In the genomic region with DNA sequence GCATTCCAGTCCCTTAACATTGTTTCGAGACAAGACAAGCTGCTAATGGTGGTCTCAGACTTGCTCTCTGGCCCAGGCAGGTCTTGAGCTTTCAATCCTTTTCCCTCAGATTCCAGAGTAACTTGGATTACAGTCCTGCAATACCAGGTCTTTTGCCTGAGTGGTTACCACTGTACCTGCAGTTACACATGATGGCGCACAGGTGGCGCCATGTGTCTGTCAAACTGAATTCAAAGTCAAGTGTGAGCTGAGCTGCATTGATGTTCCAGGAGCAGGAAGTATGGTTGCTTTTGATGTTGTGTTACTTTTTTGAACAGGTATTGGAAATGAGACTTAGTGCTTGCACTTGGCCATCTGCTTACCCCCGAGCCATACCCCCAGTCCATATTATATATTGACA, we compare ENCODE assay signal across 9 mouse cellular contexts.
A peak's percentile ranks its signal among the peaks of the same experiment; 100 is the strongest.
DNase-seq lines count a peak whose midpoint lies in the region; ATAC-seq and TF ChIP-seq lines count a peak whose summit lies in the region.
"Had no signal": no experiment of that assay in that cellular context is flagged by ENCODE, and none has a peak within 500 bp of the region (broad histone marks: within the 10 kb centered on the region; RNA-seq: fewer than 3 reads in every experiment).

No protein-coding gene starts in this region.

- TF ChIP-seq POLR2A in bone marrow, adult 2 months (IDR thresholded peaks at IDR 0.05; ENCODE audit: borderline replicate concordance, control insufficient read depth, low read depth, low read length) = no peak

- no peaks in the 10 kb centered on the region for H3K4me1 ChIP-seq in bone marrow, adult 2 months (ENCODE audit: control insufficient read depth, insufficient read depth, low read length)
- H3K4me1 ChIP-seq in embryonic facial prominence, embryonic 14.5 days (ENCODE audit: control insufficient read depth, insufficient read depth, low read length) = no peaks in the 10 kb centered on the region
- no peaks in the 10 kb centered on the region for H3K4me1 ChIP-seq in limb, embryonic 11.5 days (ENCODE audit: control insufficient read depth, insufficient read depth, low read length)
- H3K4me1 ChIP-seq: neural tube, embryonic 12.5 days had no signal

- no peak overlapping the region for H3K4me3 ChIP-seq in bone marrow, adult 2 months (replicated peaks; ENCODE audit: control insufficient read depth, low read depth, low read length)
- no peak overlapping the region for H3K4me3 ChIP-seq in embryonic facial prominence, embryonic 14.5 days (ENCODE audit: low read depth, low read length)
- no peak overlapping the region for H3K4me3 ChIP-seq in limb, embryonic 11.5 days (ENCODE audit: low read depth, low read length)
- H3K4me3 ChIP-seq: neural tube, embryonic 12.5 days had no signal

- no peak overlapping the region for H3K9ac ChIP-seq in embryonic facial prominence, embryonic 14.5 days (ENCODE audit: low read depth, low read length)
- H3K9ac ChIP-seq in limb, embryonic 11.5 days (ENCODE audit: low read length) = no peak overlapping the region
- H3K9ac ChIP-seq: neural tube, embryonic 12.5 days had no signal

- no peaks in the 10 kb centered on the region for H3K27me3 ChIP-seq in embryonic facial prominence, embryonic 14.5 days (replicated peaks; ENCODE audit: control insufficient read depth, insufficient read depth, low read length)
- H3K27me3 ChIP-seq in limb, embryonic 11.5 days (ENCODE audit: control insufficient read depth, insufficient read depth, low read length) = no peaks in the 10 kb centered on the region
- H3K27me3 ChIP-seq: neural tube, embryonic 12.5 days had no signal

- WGBS in bone marrow, adult 2 months = 31% methylated on average over 4 of the region's 4 CpGs
- 33% methylated on average over 4 of the region's 4 CpGs for WGBS in embryonic facial prominence, embryonic 14.5 days
- 29% methylated on average over 4 of the region's 4 CpGs for WGBS in limb, embryonic 11.5 days

- TF ChIP-seq CTCF in bone marrow, adult 2 months (IDR thresholded peaks at IDR 0.05; ENCODE audit: control insufficient read depth, insufficient read depth, low read length) = peak; percentile 71

- H3K9me3 ChIP-seq in embryonic facial prominence, embryonic 14.5 days (ENCODE audit: control insufficient read depth, low read length) = no peaks in the 10 kb centered on the region
- no peaks in the 10 kb centered on the region for H3K9me3 ChIP-seq in limb, embryonic 11.5 days (ENCODE audit: control insufficient read depth, low read length)
- H3K9me3 ChIP-seq: neural tube, embryonic 12.5 days had no signal

- DNase-seq in layer of hippocampus, postnatal 10 days (ENCODE audit: low spot score in 2 of 2) = peak; percentile 53 to 61
- DNase-seq in layer of hippocampus, adult 9-10 months (ENCODE audit: low spot score) = no peak
- peak; percentile 74 for DNase-seq in ES-CJ7 (ENCODE audit: low read depth, low spot score)
- peak; percentile 41 for DNase-seq in embryonic facial prominence, embryonic 14.5 days (ENCODE audit: low spot score)
- DNase-seq in limb, embryonic 11.5 days (ENCODE audit: low spot score) = peak; percentile 58
- DNase-seq in retina, postnatal 1 day = peak; percentile 67
- DNase-seq in urinary bladder, postnatal 4 days (ENCODE audit: low spot score in 2 of 2) = no peak

- no peaks in the 10 kb centered on the region for H3K36me3 ChIP-seq in embryonic facial prominence, embryonic 14.5 days (ENCODE audit: control insufficient read depth, insufficient read depth, low read length)
- H3K36me3 ChIP-seq in limb, embryonic 11.5 days (ENCODE audit: control insufficient read depth, insufficient read depth, low read length) = no peaks in the 10 kb centered on the region
- H3K36me3 ChIP-seq: neural tube, embryonic 12.5 days had no signal

- ATAC-seq in embryonic facial prominence, embryonic 14.5 days (ENCODE audit: low read depth) = no peak
- ATAC-seq in limb, embryonic 11.5 days (ENCODE audit: insufficient number of reproducible peaks, low FRiP score, low TSS enrichment, low read depth) = no peak; the same call in 1 of the 2 replicates

- no peak overlapping the region for H3K27ac ChIP-seq in bone marrow, adult 2 months (ENCODE audit: control insufficient read depth, insufficient read depth, low read depth, low read length, poor library complexity)
- no peak overlapping the region for H3K27ac ChIP-seq in embryonic facial prominence, embryonic 14.5 days (replicated peaks; ENCODE audit: low read depth, low read length)
- H3K27ac ChIP-seq in limb, embryonic 11.5 days (replicated peaks; ENCODE audit: low read depth, low read length) = no peak overlapping the region
- H3K27ac ChIP-seq: neural tube, embryonic 12.5 days had no signal

- H3K4me2 ChIP-seq in embryonic facial prominence, embryonic 14.5 days (ENCODE audit: low read depth, low read length) = no peak overlapping the region
- H3K4me2 ChIP-seq in limb, embryonic 11.5 days (ENCODE audit: low read depth, severe bottlenecking) = no peak overlapping the region
- H3K4me2 ChIP-seq: neural tube, embryonic 12.5 days had no signal

Comparison
In these comparisons a context has a peak if more than half of its experiments do, and no peak if none do; other contexts are left out.
1. DNase-seq: peak in layer of hippocampus, postnatal 10 days (2 of 2), ES-CJ7 (single experiment), embryonic facial prominence, embryonic 14.5 days (single experiment), limb, embryonic 11.5 days (single experiment) and retina, postnatal 1 day (single experiment); none in layer of hippocampus, adult 9-10 months (single experiment) and urinary bladder, postnatal 4 days (0 of 2).